Mouse (Mus musculus): ENCODE results near the gene Akap9. TPM values are rescaled to one million over a fixed set of nuclear protein-coding genes. Genes with fewer than 3 reads are reported as not detected.
"Not testable (repeated sequence)": the region's sequence is repeated elsewhere in the genome, so short reads cannot be mapped to it uniquely, and the experiment has no call there.

Akap9 gene
- polyA plus RNA-seq, 1 experiment from 2014 or later: 406 TPM

- 97% methylated on average over 5 of the region's 5 CpGs for WGBS
- H3K9me3 ChIP-seq: no peaks in the 10 kb centered on the region
- no peak for ATAC-seq
- H3K4me1 ChIP-seq (replicated peaks): peaks cover 34% of the 10 kb centered on the region
- no peak overlapping the region for H3K4me3 ChIP-seq (replicated peaks)
- peaks cover 12% of the 10 kb centered on the region; the same call in 1 of the 2 replicates for H3K36me3 ChIP-seq
- H3K4me2 ChIP-seq (replicated peaks): no peak overlapping the region
- no peaks in the 10 kb centered on the region for H3K27me3 ChIP-seq
- H3K9ac ChIP-seq (replicated peaks): no peak overlapping the region
- no peak overlapping the region for H3K27ac ChIP-seq
Observed at GRCm38 (mm10) chr5:3935266-3935665, 7.4 kb downstream of the Akap9 start.

- WGBS: 92% methylated on average over 8 of the region's 8 CpGs
- no peak overlapping the region for H3K4me3 ChIP-seq (replicated peaks)
- H3K36me3 ChIP-seq: peaks cover 12% of the 10 kb centered on the region; the same call in 1 of the 2 replicates
- H3K4me1 ChIP-seq (replicated peaks): peaks cover 27% of the 10 kb centered on the region
- no peaks in the 10 kb centered on the region for H3K9me3 ChIP-seq
- H3K9ac ChIP-seq (replicated peaks): no peak overlapping the region
- H3K27ac ChIP-seq: no peak overlapping the region
- H3K4me2 ChIP-seq (replicated peaks): no peak overlapping the region
- no peaks in the 10 kb centered on the region for H3K27me3 ChIP-seq
- ATAC-seq: no peak
Observed at GRCm38 (mm10) chr5:3935778-3936554, 8.1 kb downstream of the Akap9 start.

- no peaks in the 10 kb centered on the region for H3K9me3 ChIP-seq
- H3K27me3 ChIP-seq: no peaks in the 10 kb centered on the region
- H3K36me3 ChIP-seq: peaks cover 23% of the 10 kb centered on the region
- no peak for ATAC-seq
- no peak overlapping the region for H3K27ac ChIP-seq
- H3K4me1 ChIP-seq (replicated peaks): peaks cover 11% of the 10 kb centered on the region; the same call in 1 of the 2 replicates
- 91% methylated on average over 3 of the region's 3 CpGs for WGBS
- no peak overlapping the region for H3K9ac ChIP-seq (replicated peaks)
- H3K4me2 ChIP-seq (replicated peaks): no peak overlapping the region
- H3K4me3 ChIP-seq (replicated peaks): no peak overlapping the region
Observed at GRCm38 (mm10) chr5:3938905-3939304, 11.1 kb downstream of the Akap9 start.

- 97% methylated on average over 5 of the region's 5 CpGs for WGBS
Observed at GRCm38 (mm10) chr5:3939335-3939734, 11.5 kb downstream of the Akap9 start.

GRCm38 (mm10) chr5:3941240-3941639 is 13.4 kb downstream of the Akap9 start:
- no peak overlapping the region for H3K4me3 ChIP-seq (replicated peaks)
- H3K27me3 ChIP-seq: no peaks in the 10 kb centered on the region
- 0 out of 2 replicates have a peak, but pooled peaks cover 8% of the 10 kb centered on the region for H3K4me1 ChIP-seq (replicated peaks)
- no peaks in the 10 kb centered on the region for H3K9me3 ChIP-seq
- H3K9ac ChIP-seq (replicated peaks): no peak overlapping the region
- peaks cover 23% of the 10 kb centered on the region for H3K36me3 ChIP-seq
- 98% methylated on average over 2 of the region's 2 CpGs for WGBS
- H3K27ac ChIP-seq: no peak overlapping the region
- ATAC-seq: no peak
- H3K4me2 ChIP-seq (replicated peaks): no peak overlapping the region

More at GRCm38 (mm10) chr5:3939335-3939734, 11.5 kb downstream of the Akap9 start:
- ATAC-seq: no peak
- H3K4me3 ChIP-seq (replicated peaks): no peak overlapping the region
- peaks cover 11% of the 10 kb centered on the region; the same call in 1 of the 2 replicates for H3K4me1 ChIP-seq (replicated peaks)
- no peak overlapping the region for H3K9ac ChIP-seq (replicated peaks)
- H3K27ac ChIP-seq: no peak overlapping the region
- no peaks in the 10 kb centered on the region for H3K27me3 ChIP-seq
- no peak overlapping the region for H3K4me2 ChIP-seq (replicated peaks)
- peaks cover 23% of the 10 kb centered on the region for H3K36me3 ChIP-seq
- H3K9me3 ChIP-seq: no peaks in the 10 kb centered on the region

GRCm38 (mm10) chr5:3943169-3943568 is 15.3 kb downstream of the Akap9 start:
- ATAC-seq: not testable (repeated sequence)
- WGBS: 55% methylated on average over 4 of the region's 4 CpGs

GRCm38 (mm10) chr5:3952498-3952897 is 24.6 kb downstream of the Akap9 start:
- Histone ChIP-seq H3K4me1 (replicated peaks) (no peaks in the 10 kb centered on the region), H3K9ac (replicated peaks) (no peak overlapping the region), H3K36me3 (peaks cover 80% of the 10 kb centered on the region), H3K27ac (no peak overlapping the region), H3K27me3 (no peaks in the 10 kb centered on the region), H3K4me2 (replicated peaks) (no peak overlapping the region), H3K9me3 (no peaks in the 10 kb centered on the region), H3K4me3 (replicated peaks) (no peak overlapping the region)
- WGBS: 96% methylated on average over 6 of the region's 6 CpGs
- no peak for ATAC-seq

More at GRCm38 (mm10) chr5:3943169-3943568, 15.3 kb downstream of the Akap9 start:
- H3K9ac ChIP-seq (replicated peaks); H3K4me1 ChIP-seq (replicated peaks); H3K27me3 ChIP-seq; H3K27ac ChIP-seq; H3K9me3 ChIP-seq; H3K4me2 ChIP-seq (replicated peaks); H3K4me3 ChIP-seq (replicated peaks): not testable (repeated sequence)
- peaks cover 23% of the 10 kb centered on the region for H3K36me3 ChIP-seq

GRCm38 (mm10) chr5:3954541-3954940 is 26.7 kb downstream of the Akap9 start:
- Histone ChIP-seq H3K4me2 (replicated peaks) (no peak overlapping the region), H3K27ac (no peak overlapping the region), H3K9ac (replicated peaks) (no peak overlapping the region), H3K4me1 (replicated peaks) (no peaks in the 10 kb centered on the region), H3K4me3 (replicated peaks) (no peak overlapping the region), H3K36me3 (peaks cover 79% of the 10 kb centered on the region), H3K9me3 (no peaks in the 10 kb centered on the region), H3K27me3 (no peaks in the 10 kb centered on the region)
- ATAC-seq: no peak
- 89% methylated on average over 1 of the region's 1 CpGs for WGBS

GRCm38 (mm10) chr5:3961286-3961685 is 33.4 kb downstream of the Akap9 start:
- Histone ChIP-seq H3K4me3 (replicated peaks) (no peak overlapping the region), H3K9me3 (no peaks in the 10 kb centered on the region), H3K36me3 (peaks cover 75% of the 10 kb centered on the region), H3K4me2 (replicated peaks) (no peak overlapping the region), H3K4me1 (replicated peaks) (no peaks in the 10 kb centered on the region), H3K9ac (replicated peaks) (no peak overlapping the region), H3K27me3 (no peaks in the 10 kb centered on the region), H3K27ac (no peak overlapping the region)
- 96% methylated on average over 7 of the region's 7 CpGs for WGBS
- no peak for ATAC-seq

- Histone ChIP-seq H3K4me2 (replicated peaks) (no peak overlapping the region), H3K27ac (no peak overlapping the region), H3K9me3 (no peaks in the 10 kb centered on the region), H3K36me3 (peaks cover 68% of the 10 kb centered on the region), H3K4me3 (replicated peaks) (no peak overlapping the region), H3K9ac (replicated peaks) (no peak overlapping the region), H3K27me3 (no peaks in the 10 kb centered on the region), H3K4me1 (replicated peaks) (no peaks in the 10 kb centered on the region)
- ATAC-seq: no peak
- whole genome bisulfite sequencing: 94% methylated on average over 9 of the region's 9 CpGs
Observed at GRCm38 (mm10) chr5:3968415-3968814, 40.6 kb downstream of the Akap9 start.

- Histone ChIP-seq H3K4me2 (replicated peaks) (no peak overlapping the region), H3K27ac (no peak overlapping the region), H3K9ac (replicated peaks) (no peak overlapping the region), H3K27me3 (no peaks in the 10 kb centered on the region), H3K4me3 (replicated peaks) (no peak overlapping the region), H3K36me3 (peaks cover 70% of the 10 kb centered on the region), H3K9me3 (no peaks in the 10 kb centered on the region), H3K4me1 (replicated peaks) (no peaks in the 10 kb centered on the region)
- 95% methylated on average over 6 of the region's 6 CpGs for WGBS
- no peak for ATAC-seq
Observed at GRCm38 (mm10) chr5:3969114-3969513, 41.3 kb downstream of the Akap9 start.

GRCm38 (mm10) chr5:3970936-3971335 is 43.1 kb downstream of the Akap9 start:
- H3K9ac ChIP-seq (replicated peaks): no peak overlapping the region
- H3K9me3 ChIP-seq: no peaks in the 10 kb centered on the region
- 94% methylated on average over 2 of the region's 2 CpGs for WGBS
- ATAC-seq: no peak
- no peak overlapping the region for H3K4me2 ChIP-seq (replicated peaks)
- H3K27me3 ChIP-seq: no peaks in the 10 kb centered on the region
- H3K27ac ChIP-seq: no peak overlapping the region
- no peaks in the 10 kb centered on the region for H3K4me1 ChIP-seq (replicated peaks)
- no peak overlapping the region for H3K4me3 ChIP-seq (replicated peaks)
- H3K36me3 ChIP-seq: peaks cover 76% of the 10 kb centered on the region

Data from midbrain, embryonic 13.5 days (tissue).